Mouse (Mus musculus) brain, embryonic 14.5 days (tissue): ENCODE measurements around the gene Prr22.

Experiments
- CTCF ChIP-seq: fragments of 200-500 bp; IDR thresholded peaks from 2 replicates; pipeline ENCODE4 v1.5.1; 2012; ENCODE audit warnings: inconsistent platforms, mild to moderate bottlenecking, moderate library complexity, borderline replicate concordance; ENCODE audit not compliant: insufficient read depth, insufficient read length; ENCODE audit errors: extremely low read depth
- POLR2A ChIP-seq: fragments of 200-500 bp; IDR thresholded peaks from 2 replicates; pipeline ENCODE4 v1.6.1; 2012; ENCODE audit warnings: mild to moderate bottlenecking, inconsistent platforms, borderline replicate concordance; ENCODE audit not compliant: poor library complexity, insufficient read depth, insufficient read length, severe bottlenecking; ENCODE audit errors: extremely low read depth

- TF ChIP-seq CTCF (no peak), POLR2A (no peak)
These were observed 4.6 kb upstream of the Prr22 start for GRCm38 (mm10) chr17:56765431-56765830.
